Mouse (Mus musculus) regulatory T cell (primary cell): Measurements from ENCODE around the gene Mki67.
"Not testable (repeated sequence)": the region's sequence is repeated elsewhere in the genome, so short reads cannot be mapped to it uniquely, and the experiment has no call there.

Source experiments
- in situ Hi-C: fragments of 300-600 bp; cut with MboI, MseI; formaldehyde crosslinking; loops from one replicate; pipeline ENCODE4 v1.15.1; 2025; ENCODE audit warnings: high pct_unique_total_duplicates

Gene Mki67

GRCm38 (mm10) chr7:135716968-135717557 lies 902 bp upstream of the Mki67 start:
- in situ Hi-C loops = no loop called here

- in situ Hi-C loops = no loop called here
Observed at GRCm38 (mm10) chr7:135716445-135716877, 300 bp upstream of the Mki67 start.

DNA sequence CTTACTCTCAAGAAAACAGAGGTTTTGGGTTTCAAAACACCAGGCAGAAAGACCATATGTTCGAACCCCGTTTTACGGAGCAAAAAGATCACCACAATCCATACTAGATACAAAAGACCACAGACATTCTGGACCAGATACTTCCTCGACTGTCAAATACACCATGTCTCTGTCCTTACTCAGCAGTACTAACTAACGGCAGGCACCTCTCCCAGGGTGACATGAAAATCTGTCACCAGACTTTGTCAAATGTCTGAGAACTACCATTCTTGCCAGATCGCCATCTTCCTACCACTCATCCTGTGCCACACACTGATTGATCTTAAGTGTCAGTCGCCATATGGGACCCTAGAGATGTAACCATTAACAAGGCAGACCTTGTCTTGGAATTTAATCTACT lies 995 bp downstream of the Mki67 start:
- in situ Hi-C loops = no loop called here

DNA sequence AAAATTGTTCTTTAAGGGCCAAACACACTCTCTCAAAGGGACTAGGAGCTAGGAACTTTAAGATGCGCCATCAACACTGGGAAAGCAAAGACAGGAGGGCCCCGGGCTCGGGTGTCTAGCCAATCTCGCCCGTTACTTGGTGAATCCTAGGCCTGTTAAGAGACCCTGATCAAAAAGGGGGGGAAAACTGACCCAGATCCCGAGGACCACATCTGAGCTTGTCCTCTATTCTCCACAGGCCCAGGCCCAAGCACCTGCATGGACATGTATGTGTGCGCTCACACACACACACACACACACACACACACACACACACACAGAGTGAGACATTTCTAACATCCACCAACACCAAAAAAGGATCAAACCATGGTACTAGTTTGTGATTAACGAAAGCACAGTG lies 2.8 kb downstream of the Mki67 start:
- in situ Hi-C loops = no loop called here

GRCm38 (mm10) chr7:135712534-135712933 lies 3.6 kb downstream of the Mki67 start:
- in situ Hi-C loops = no loop called here

GRCm38 (mm10) chr7:135710702-135711101 lies 5.5 kb downstream of the Mki67 start:
- in situ Hi-C loops = no loop called here

- in situ Hi-C loops = no loop called here
Observed at GRCm38 (mm10) chr7:135705753-135706152, 10.4 kb downstream of the Mki67 start.

GRCm38 (mm10) chr7:135705083-135705482 lies 11.1 kb downstream of the Mki67 start:
- in situ Hi-C loops = no loop called here

DNA sequence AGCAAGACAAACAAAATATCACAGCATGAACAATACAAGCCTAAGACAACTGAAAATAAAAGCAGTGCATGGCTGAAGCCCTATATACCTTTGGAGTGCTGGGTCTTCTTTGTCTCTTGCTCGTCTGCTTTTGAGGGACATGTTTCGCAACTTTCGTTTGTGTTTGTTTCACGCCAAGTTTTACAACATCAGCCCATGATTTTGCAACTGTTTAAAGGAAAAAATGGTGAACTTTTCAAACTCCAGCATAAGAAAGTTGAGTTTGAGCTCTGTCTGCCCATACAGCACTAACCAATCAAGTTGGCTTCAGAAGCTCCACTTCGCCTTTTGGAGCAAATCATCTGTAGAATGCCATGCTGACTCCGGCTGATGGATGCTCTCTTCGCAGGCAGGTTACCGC lies 11.9 kb downstream of the Mki67 start:
- in situ Hi-C loops = no loop called here

DNA sequence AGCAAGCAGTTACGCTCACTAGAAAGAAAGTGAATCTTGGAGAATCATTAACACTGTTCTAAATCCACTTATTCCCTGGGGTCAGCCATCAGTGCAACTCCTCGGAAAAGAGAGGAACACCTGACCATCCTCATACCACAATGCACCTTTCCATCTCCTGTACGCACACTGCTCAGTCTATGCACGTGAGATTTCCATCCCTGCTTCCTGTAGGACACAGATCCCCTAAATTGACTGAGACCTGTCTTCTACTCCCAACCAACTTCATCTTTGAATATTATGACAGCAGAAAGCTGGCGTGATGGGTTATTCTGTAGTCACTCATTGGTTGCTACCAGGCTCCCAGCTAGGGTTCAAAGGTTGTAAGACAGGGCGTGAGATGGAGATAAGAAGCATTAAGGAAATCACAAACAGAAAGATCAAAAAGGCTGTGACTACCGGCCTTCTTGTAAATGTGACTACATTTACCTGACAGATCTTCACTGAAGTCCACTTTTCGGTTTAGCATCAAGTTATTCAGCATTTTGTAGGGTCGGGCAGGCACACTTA lies 12.5 kb downstream of the Mki67 start:
- in situ Hi-C loops = no loop called here

DNA sequence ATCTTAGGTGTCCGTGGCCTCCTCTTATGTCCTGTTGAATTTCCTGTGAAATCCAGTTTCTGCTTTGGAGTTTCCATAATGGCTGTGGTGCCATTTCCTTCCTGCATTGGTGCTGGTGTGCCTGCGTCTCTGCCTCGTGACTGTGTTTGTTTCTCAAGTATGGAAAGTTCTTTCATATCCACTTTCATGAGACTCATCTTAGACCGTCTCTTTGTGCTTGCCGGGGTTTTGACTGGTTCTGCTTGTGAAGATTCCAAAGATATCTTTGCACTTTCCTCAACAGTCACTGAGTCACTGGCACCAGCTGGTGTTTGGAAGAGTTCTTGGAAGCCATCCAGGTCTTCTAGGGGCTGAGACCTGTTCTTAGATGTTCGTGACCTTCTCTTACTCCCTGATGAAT lies 16.8 kb downstream of the Mki67 start:
- in situ Hi-C loops = not testable (repeated sequence)

DNA sequence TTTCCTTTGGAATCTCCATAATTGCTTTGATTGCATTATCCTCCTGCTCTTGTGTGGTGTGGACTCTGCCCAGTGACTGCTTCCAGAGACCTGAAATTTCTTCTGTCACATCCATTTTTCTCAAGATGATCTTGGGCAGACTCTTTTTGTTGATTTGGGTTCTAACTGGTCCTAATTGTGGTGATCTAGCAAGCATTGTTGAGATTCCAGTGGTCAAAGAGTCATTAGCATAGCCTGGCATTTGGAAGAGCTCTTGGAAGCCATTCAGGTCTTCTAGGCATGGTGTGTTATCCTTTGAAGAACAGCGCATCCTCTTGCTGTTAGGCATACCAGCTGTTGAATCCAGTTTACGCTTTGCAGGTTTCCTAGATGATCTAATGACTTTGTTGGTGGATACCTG lies 17.8 kb downstream of the Mki67 start:
- in situ Hi-C loops = no loop called here

DNA sequence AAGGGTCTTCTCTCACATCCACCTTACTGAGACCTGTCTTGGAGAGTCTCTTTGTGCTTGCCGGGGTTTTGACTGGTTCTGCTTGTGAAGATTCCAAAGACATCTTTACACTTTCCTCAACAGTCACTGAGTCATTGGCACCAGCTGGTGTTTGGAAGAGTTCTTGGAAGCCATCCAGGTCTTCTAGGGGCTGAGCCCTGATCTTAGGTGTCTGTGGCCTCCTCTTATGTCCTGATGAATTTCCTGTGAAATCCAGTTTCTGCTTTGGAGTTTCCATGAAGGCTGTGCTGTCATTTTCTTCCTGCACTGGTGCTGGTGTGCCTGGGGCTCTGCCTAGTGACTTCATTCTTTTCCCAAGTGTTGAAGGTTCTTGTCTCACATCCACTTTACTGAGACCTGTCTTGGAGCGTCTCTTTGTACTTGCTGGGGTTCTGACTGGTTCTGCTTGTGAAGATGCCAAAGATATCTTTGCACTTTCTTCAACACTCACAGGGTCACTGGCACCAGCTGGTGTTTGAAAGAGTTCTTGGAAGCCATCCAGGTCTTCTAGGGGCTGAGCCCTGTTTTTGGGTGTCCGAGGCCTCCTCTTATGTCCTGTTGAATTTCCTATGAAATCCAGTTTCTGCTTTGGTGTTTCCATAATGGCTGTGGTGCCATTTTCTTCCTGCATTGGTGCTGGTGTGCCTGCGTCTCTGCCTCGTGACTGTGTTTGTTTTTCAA lies 19.0 kb downstream of the Mki67 start:
- in situ Hi-C loops = not testable (repeated sequence)

GRCm38 (mm10) chr7:135696127-135696526 lies 20.0 kb downstream of the Mki67 start:
- in situ Hi-C loops = no loop called here

- in situ Hi-C loops = no loop called here
Observed at GRCm38 (mm10) chr7:135694796-135695195, 21.4 kb downstream of the Mki67 start.

GRCm38 (mm10) chr7:135694130-135694529 lies 22.0 kb downstream of the Mki67 start:
- in situ Hi-C loops = no loop called here

DNA sequence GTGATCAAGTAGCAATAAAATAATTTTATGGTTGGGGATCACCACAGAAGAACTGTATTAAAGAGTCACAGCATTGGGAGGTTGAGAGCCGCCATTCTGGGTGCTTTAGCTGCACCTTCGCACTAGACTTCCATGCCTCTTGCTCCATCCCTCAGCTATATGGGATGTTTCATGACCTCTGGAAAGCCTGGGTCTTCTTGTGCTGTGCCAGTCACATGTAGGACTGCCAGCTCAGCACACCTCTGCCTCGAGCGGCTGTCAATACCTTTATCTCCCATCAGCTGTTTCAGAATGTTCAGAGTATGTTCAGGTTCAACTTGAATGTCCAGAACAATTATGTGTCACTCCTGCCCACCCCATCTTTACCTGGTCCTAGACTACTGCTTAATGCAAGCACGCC lies 24.2 kb downstream of the Mki67 start:
- in situ Hi-C loops = no loop called here

DNA sequence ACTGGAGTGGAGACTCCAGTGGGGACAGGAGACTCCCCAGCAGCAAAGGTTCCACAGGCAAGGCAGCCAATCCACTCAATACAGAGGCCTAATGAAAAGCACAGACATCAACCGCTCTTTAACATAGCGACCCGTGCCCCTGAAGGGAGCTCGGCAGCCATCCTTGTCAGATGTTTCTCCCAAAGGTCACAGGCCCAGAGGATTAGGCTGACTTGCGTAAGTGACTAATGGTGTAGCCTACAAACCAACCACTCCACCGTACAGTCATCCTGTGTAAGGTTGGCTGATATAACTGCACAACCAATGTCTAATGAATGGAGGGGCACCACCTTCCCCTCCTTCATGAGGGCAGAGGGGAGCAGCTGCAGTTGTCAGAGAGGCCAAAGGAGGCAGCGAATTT lies 26.8 kb downstream of the Mki67 start:
- in situ Hi-C loops = no loop called here

- in situ Hi-C loops = loop anchor here (5.0 kb wide), 1 partner anchor 52 kb away; no protein-coding TSS in a partner anchor
Observed at GRCm38 (mm10) chr7:135684938-135685337, 31.2 kb downstream of the Mki67 start.

GRCm38 (mm10) chr7:135684098-135684497 lies 32.1 kb downstream of the Mki67 start:
- in situ Hi-C loops = loop anchor here (5.0 kb wide), 1 partner anchor 53 kb away; no protein-coding TSS in a partner anchor

DNA sequence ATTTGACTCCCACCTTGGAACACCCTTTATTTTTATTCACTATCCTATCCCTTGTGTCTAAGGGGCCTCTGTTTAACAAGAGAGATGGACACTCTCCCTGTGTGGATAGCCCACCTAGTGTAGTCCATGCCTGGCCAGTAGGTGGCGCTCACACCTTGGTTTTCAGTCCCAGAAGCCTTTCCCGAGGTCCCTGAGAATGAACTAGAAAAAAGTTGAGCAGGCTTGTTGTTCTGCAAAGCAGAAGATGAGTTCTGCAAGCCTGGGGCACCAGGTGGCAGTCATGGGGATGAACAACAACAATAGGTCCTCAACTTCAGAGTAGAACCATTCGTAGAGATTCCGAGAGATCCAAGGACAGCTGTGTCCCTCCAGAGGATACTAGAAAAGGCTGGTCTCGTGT lies 35.8 kb downstream of the Mki67 start:
- in situ Hi-C loops = loop anchor here (5.0 kb wide), 1 partner anchor 57 kb away; no protein-coding TSS in a partner anchor

DNA sequence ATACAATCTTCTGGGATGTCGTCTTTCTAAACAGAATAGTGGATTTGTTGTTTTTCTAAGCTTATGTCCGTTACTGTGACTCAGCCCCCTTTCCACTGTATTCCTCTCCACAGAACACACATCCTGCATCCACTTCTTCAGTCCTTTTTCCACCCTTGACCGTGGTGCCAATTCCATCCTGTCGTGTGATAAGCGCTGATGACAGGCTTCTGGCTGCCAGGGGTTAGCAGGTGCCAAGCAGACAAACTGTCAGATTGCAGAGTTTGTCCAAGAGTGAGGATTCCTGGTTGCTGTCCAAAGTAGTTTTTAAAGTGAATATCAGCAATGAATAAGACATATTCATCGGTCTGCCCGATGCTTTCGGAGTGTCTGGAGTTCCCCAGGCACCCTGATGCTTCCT lies 39.4 kb downstream of the Mki67 start:
- in situ Hi-C loops = no loop called here

GRCm38 (mm10) chr7:135673576-135673975 lies 42.6 kb downstream of the Mki67 start:
- in situ Hi-C loops = no loop called here
